Mouse (Mus musculus) small intestine, adult 2 months (tissue): Measurements from ENCODE around the gene Zfp385a.
A peak's percentile ranks its signal among the peaks of the same experiment; 100 is the strongest.

Experiments used
- CTCF ChIP-seq: fragments of 200-500 bp; IDR thresholded peaks from 2 replicates; pipeline ENCODE4 v1.5.1; 2012; ENCODE audit warnings: low read depth, mild to moderate bottlenecking, control low read depth, inconsistent platforms, low read length, moderate library complexity, mixed read lengths; ENCODE audit not compliant: insufficient replicate concordance, insufficient read length; ENCODE audit errors: extremely low read depth
- POLR2A ChIP-seq: fragments of 200-500 bp; IDR thresholded peaks from 2 replicates; pipeline ENCODE4 v1.6.1; 2012; ENCODE audit warnings: low read depth, mild to moderate bottlenecking, control low read depth, inconsistent platforms, low read length, moderate library complexity

- TF ChIP-seq CTCF (peak; percentile 80; the same call in 1 of the 2 replicates), POLR2A (no peak)
Measured at GRCm38 (mm10) chr15:103352856-103353255, 13.0 kb upstream of the Zfp385a start.
